In the genomic region with DNA sequence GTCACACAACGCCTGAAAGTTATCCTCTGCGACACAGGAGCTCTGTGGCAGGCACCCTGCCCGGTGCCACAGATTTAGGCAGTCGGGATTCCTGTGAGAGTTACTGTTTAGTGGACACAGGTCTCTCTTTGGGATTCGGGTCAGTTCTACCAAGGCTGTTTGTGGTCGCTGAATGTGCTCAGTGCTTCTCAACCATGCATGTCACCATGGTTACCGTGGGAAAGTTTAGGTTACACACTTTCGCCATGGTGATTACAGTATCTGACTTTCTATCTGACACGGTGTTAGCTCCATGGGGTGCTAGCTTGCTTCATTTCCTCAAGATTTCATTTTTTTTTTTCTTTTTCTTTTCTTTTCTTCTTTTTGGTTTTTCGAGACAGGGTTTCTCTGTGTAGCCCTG, we compare ENCODE assay signal across 21 mouse cellular contexts.
DNase-seq lines count a peak whose midpoint lies in the region; ATAC-seq and TF ChIP-seq lines count a peak whose summit lies in the region.
"Had no signal": no experiment of that assay in that cellular context is flagged by ENCODE, and none has a peak within 500 bp of the region (broad histone marks: within the 10 kb centered on the region; RNA-seq: fewer than 3 reads in every experiment).

No protein-coding gene starts in this region.

- no peak for DNase-seq in kidney, adult 9 months
- DNase-seq in CH12.LX (ENCODE audit: extremely low read depth), result peak; percentile 23
- DNase-seq in NIH3T3 (ENCODE audit: low read depth), result peak; percentile 24
- no peak for DNase-seq in left cerebral cortex, postnatal 14 days (ENCODE audit: low spot score in 2 of 2)
- DNase-seq in cerebellum, postnatal 10 days, result no peak
- DNase-seq: adrenal gland, postnatal 14 days; cerebellum, adult 18-20 months; cerebellum, adult 9-11 months; gastrocnemius, postnatal 36 days; heart, adult 2 months; heart, postnatal 14 days had no signal

- no peaks in the 10 kb centered on the region for H3K79me2 ChIP-seq in CH12.LX (replicated peaks; ENCODE audit: control insufficient read depth, extremely low read depth, insufficient read depth, poor library complexity, severe bottlenecking)

- no peak overlapping the region for H3K9ac ChIP-seq in kidney, embryonic 16.5 days (replicated peaks; ENCODE audit: low read length)
- H3K9ac ChIP-seq in CH12.LX (ENCODE audit: insufficient read depth, low read depth), result no peak overlapping the region
- H3K9ac ChIP-seq: forebrain, embryonic 15.5 days; heart, embryonic 15.5 days; hindbrain, embryonic 13.5 days had no signal

- no peaks in the 10 kb centered on the region for H3K4me1 ChIP-seq in kidney, embryonic 16.5 days (ENCODE audit: insufficient read depth, low read length)
- H3K4me1 ChIP-seq in CH12.LX (ENCODE audit: control insufficient read depth in 1 of 2, insufficient read depth in 2 of 2), result peaks cover 4 to 5% of the 10 kb centered on the region in 2 experiments; a peak in 2 of 4 replicates
- H3K4me1 ChIP-seq: forebrain, embryonic 10.5 days; forebrain, embryonic 15.5 days; heart, embryonic 15.5 days; hindbrain, embryonic 13.5 days had no signal

- H3K9me3 ChIP-seq in kidney, embryonic 16.5 days (ENCODE audit: low read length), result peaks cover 4% of the 10 kb centered on the region; the same call in 1 of the 2 replicates
- H3K9me3 ChIP-seq in CH12.LX (replicated peaks; ENCODE audit: low read length), result no peaks in the 10 kb centered on the region
- H3K9me3 ChIP-seq: embryonic facial prominence, embryonic 10.5 days; forebrain, embryonic 10.5 days; forebrain, embryonic 15.5 days; heart, embryonic 15.5 days; hindbrain, embryonic 13.5 days had no signal

- H3K4me3 ChIP-seq in kidney, embryonic 16.5 days (ENCODE audit: low read length), result no peak overlapping the region
- no peak overlapping the region for H3K4me3 ChIP-seq in CH12.LX (replicated peaks in 1 of 3; ENCODE audit: low read depth in 2 of 3, low read length in 2 of 3, poor library complexity in 1 of 3)
- H3K4me3 ChIP-seq: embryonic facial prominence, embryonic 10.5 days; forebrain, embryonic 10.5 days; forebrain, embryonic 15.5 days; heart, adult 2 months; heart, embryonic 15.5 days; hindbrain, embryonic 13.5 days had no signal

- no peak overlapping the region for H3K4me2 ChIP-seq in kidney, embryonic 16.5 days (replicated peaks; ENCODE audit: low read depth, low read length)
- no peak overlapping the region for H3K4me2 ChIP-seq in CH12.LX (ENCODE audit: insufficient read depth, low read depth, poor library complexity, severe bottlenecking)
- H3K4me2 ChIP-seq: forebrain, embryonic 15.5 days; heart, embryonic 11.5 days; heart, embryonic 15.5 days; hindbrain, embryonic 13.5 days had no signal

- TF ChIP-seq POLR2A in CH12.LX (IDR thresholded peaks at IDR 0.05; ENCODE audit: low read depth, low read length), result no peak

- WGBS in kidney, embryonic 16.5 days, result 71% methylated on average over 10 of the region's 10 CpGs

- 0 out of 2 replicates have a peak, but pooled peaks have one; percentile 56 for ATAC-seq in kidney, embryonic 16.5 days (ENCODE audit: low FRiP score, low TSS enrichment)
- ATAC-seq in granulocyte monocyte progenitor cell, adult 5-6 weeks (replicated peaks; ENCODE audit: poor library complexity, severe bottlenecking), result peak; percentile 63
- ATAC-seq: activated CD4-positive, CD25-positive, alpha-beta regulatory T cell, adult 4 months; forebrain, embryonic 15.5 days; hindbrain, postnatal 0 days had no signal

- no peak for TF ChIP-seq CTCF in CH12.LX (conservative IDR thresholded peaks at IDR 0.05 in 1 of 2, IDR thresholded peaks at IDR 0.05 in 1 of 2; ENCODE audit: low read depth in 2 of 2, low read length in 2 of 2)

- H3K27me3 ChIP-seq in kidney, embryonic 16.5 days (ENCODE audit: insufficient read depth, low read length), result no peaks in the 10 kb centered on the region
- H3K27me3 ChIP-seq in CH12.LX (replicated peaks), result no peaks in the 10 kb centered on the region
- H3K27me3 ChIP-seq: forebrain, embryonic 15.5 days; heart, embryonic 15.5 days had no signal

- H3K36me3 ChIP-seq in kidney, embryonic 16.5 days (ENCODE audit: insufficient read depth, low read length), result no peaks in the 10 kb centered on the region
- H3K36me3 ChIP-seq in CH12.LX (replicated peaks in 1 of 2; ENCODE audit: control insufficient read depth in 1 of 2, insufficient read depth in 1 of 2, low read length in 1 of 2), result no peaks in the 10 kb centered on the region
- H3K36me3 ChIP-seq: embryonic facial prominence, embryonic 10.5 days; forebrain, embryonic 10.5 days; forebrain, embryonic 15.5 days; heart, embryonic 15.5 days; hindbrain, embryonic 13.5 days had no signal

- peak overlapping the region; percentile 56; the same call in 1 of the 2 replicates for H3K27ac ChIP-seq in kidney, embryonic 16.5 days (ENCODE audit: low read length)
- H3K27ac ChIP-seq in CH12.LX (ENCODE audit: insufficient read depth, low read depth), result no peak overlapping the region
- H3K27ac ChIP-seq: embryonic facial prominence, embryonic 10.5 days; forebrain, embryonic 10.5 days; forebrain, embryonic 15.5 days; heart, adult 2 months; heart, embryonic 15.5 days; hindbrain, embryonic 13.5 days; hindbrain, postnatal 0 days had no signal

- in situ Hi-C loops in CH12.LX (cut with MboI; ENCODE audit: low pct_ligation_motif_present, low pct_unique_long_range_greater_than_20kb, low sequenced_read_pairs), result no loop called here

- TF ChIP-seq RAD21 in CH12.LX (IDR thresholded peaks at IDR 0.05; ENCODE audit: low read depth, low read length), result no peak

- TF ChIP-seq EP300 in CH12.LX (IDR thresholded peaks at IDR 0.05; ENCODE audit: low read length), result no peak

- intact Hi-C loops in left cerebral cortex, postnatal 14 days (cut with DNase I), result no loop called here

- dilution Hi-C loops in CH12.LX (cut with MboI; ENCODE audit: extremely low pct_ligation_motif_present, extremely low pct_unique_long_range_greater_than_20kb, low sequenced_read_pairs), result no loop called here

TF ChIP-seq in CH12.LX, 34 proteins besides CTCF, POLR2A, EP300 and RAD21:
- TF ChIP-seq MAFK (IDR thresholded peaks at IDR 0.05; ENCODE audit: insufficient replicate concordance, low read length) (no peak), SIN3A (IDR thresholded peaks at IDR 0.05; ENCODE audit: low read length) (no peak), NRF1 (IDR thresholded peaks at IDR 0.05; ENCODE audit: low read depth, low read length) (no peak), ZNF384 (IDR thresholded peaks at IDR 0.05; ENCODE audit: low read depth, low read length) (no peak), MEF2A (IDR thresholded peaks at IDR 0.05; ENCODE audit: borderline replicate concordance, low read depth, low read length) (no peak), NELFE (IDR thresholded peaks at IDR 0.05; ENCODE audit: low read depth, low read length) (no peak)

Comparison
In these comparisons a context has a peak if more than half of its experiments do, and no peak if none do; other contexts are left out.
1. DNase-seq: peak in CH12.LX (single experiment) and NIH3T3 (single experiment); none in kidney, adult 9 months (single experiment), left cerebral cortex, postnatal 14 days (0 of 2) and cerebellum, postnatal 10 days (0 of 2).